Mouse (Mus musculus) forebrain, embryonic 15.5 days (tissue): ENCODE measurements around the gene Acsm1. TPM values are rescaled to one million over a fixed set of nuclear protein-coding genes. Genes with fewer than 3 reads are reported as not detected.
"Not testable (repeated sequence)": the region's sequence is repeated elsewhere in the genome, so short reads cannot be mapped to it uniquely, and the experiment has no call there.

Source experiments
- ATAC-seq: fragments of 200-750 bp; cut with Nextera tagmentation; replicated peaks from 2 replicates; pipeline ENCODE4 v1.8.0; 2017; ENCODE audit warnings: mild to moderate bottlenecking, moderate TSS enrichment, moderate library complexity
- H3K27ac ChIP-seq: fragments of 300-500 bp; sonication (generic); replicated peaks from 2 replicates; pipeline ENCODE4 v1.5.1; 2015; ENCODE audit warnings: mild to moderate bottlenecking, inconsistent platforms
- H3K27me3 ChIP-seq: fragments of 300-500 bp; sonication (generic); 2 replicates; pipeline ENCODE4 v1.6.1; 2015; ENCODE audit warnings: inconsistent platforms
- H3K36me3 ChIP-seq: fragments of 300-500 bp; sonication (generic); 2 replicates; pipeline ENCODE4 v1.6.1; 2015; ENCODE audit warnings: mild to moderate bottlenecking, inconsistent platforms
- H3K4me1 ChIP-seq: fragments of 300-500 bp; sonication (generic); 2 replicates; pipeline ENCODE4 v1.6.1; 2015; ENCODE audit warnings: inconsistent platforms
- H3K4me2 ChIP-seq: fragments of 300-500 bp; sonication (generic); replicated peaks from 2 replicates; pipeline ENCODE4 v1.6.1; 2015; ENCODE audit warnings: mild to moderate bottlenecking, inconsistent platforms
- H3K4me3 ChIP-seq: fragments of 300-500 bp; sonication (generic); 2 replicates; pipeline ENCODE4 v1.5.1; 2015; ENCODE audit warnings: mild to moderate bottlenecking, inconsistent platforms
- H3K9ac ChIP-seq: fragments of 300-500 bp; sonication (generic); replicated peaks from 2 replicates; pipeline ENCODE4 v1.6.1; 2015; ENCODE audit warnings: mild to moderate bottlenecking, inconsistent platforms
- H3K9me3 ChIP-seq: fragments of 300-500 bp; sonication (generic); 2 replicates; pipeline ENCODE4 v1.6.1; 2016; ENCODE audit warnings: inconsistent platforms
- WGBS: fragments of 180-500 bp; shearing (Covaris S2); methylation state at CpG from one replicate; pipeline ENCODE4 v1.1.7; 2015; ENCODE audit warnings: mixed read lengths; 5-methylcytosine and 5-hydroxymethylcytosine counted together
- polyA plus RNA-seq: library from polyadenylated mRNA; unstranded; fragments of >200 nt; fragmentation: Nextera tagmentation; extraction: Ambion mirVana; gene quantifications from 2 replicates; pipeline ENCODE4 v1.2.1, GENCODE M21; 2015

Acsm1 gene
- polyA plus RNA-seq, result not detected in 2 replicates

DNA sequence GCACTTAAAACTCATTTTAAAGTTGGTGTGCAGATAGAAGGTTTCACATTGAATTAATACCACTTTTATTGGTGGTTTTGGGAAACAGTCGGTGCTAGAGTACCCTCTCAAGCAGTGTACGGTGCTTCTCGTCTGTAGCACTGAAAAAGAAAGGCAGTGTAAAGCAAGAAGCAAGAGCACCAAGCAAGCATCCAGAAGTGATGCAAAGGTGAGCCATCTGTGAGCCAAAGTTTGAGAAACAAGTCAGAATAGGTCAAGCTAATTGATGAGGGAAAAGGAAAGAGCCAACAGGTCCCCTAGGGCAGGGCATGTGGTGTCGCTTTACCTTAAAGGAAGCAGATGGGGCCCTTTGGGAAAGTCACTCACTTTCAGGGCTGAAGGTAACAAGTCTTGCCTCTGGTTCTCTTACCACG lies at the start of gene Acsm1:
Gene Acsm1, plus strand, starts transcription at position 363 of the 413 bp plus-strand sequence.
- no peak within 1 kb of the TSS for H3K9ac ChIP-seq
- H3K9me3 ChIP-seq, result no peaks in the 10 kb centered on the region
- H3K36me3 ChIP-seq, result no peaks in the 10 kb centered on the region
- H3K27me3 ChIP-seq, result no peaks in the 10 kb centered on the region
- 87% methylated on average over 5 of the region's 5 CpGs for WGBS
- no peaks in the 10 kb centered on the region for H3K4me1 ChIP-seq
- H3K4me2 ChIP-seq, result no peak within 1 kb of the TSS
- no peak for ATAC-seq
- H3K4me3 ChIP-seq, result no peak within 1 kb of the TSS
- no peak within 1 kb of the TSS for H3K27ac ChIP-seq

DNA sequence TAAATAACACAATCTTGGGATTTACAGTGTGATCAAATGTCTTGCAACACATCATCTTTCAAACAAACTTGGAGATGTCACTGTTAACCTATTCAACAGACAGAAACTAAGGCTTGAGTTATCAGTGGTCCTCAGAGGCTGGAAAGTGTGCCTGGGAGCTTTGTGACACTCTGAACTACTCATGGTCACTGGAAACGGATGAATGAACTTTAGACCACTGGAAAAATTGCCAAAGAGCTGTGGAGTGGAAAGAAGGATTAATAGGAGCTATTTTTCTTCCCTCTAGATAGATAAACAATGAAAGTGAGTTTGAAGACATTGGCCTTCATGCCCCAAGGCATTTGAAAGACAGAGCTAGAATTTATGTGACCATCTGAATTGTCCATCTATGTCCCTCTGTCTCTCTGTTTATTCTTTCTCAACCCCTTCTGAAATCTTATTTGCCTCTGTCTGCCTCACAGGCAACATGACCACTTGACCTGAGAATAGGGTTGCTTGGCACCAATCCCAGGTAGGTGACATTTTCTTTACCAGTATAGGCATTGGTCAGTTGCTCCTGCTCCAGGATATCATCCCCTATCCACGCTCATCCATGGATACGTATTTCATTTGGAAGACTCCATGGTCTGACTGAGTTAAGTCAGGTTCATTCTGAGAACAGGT lies 46.9 kb upstream of the Acsm1 start:
- H3K9me3 ChIP-seq, result no peaks in the 10 kb centered on the region

DNA sequence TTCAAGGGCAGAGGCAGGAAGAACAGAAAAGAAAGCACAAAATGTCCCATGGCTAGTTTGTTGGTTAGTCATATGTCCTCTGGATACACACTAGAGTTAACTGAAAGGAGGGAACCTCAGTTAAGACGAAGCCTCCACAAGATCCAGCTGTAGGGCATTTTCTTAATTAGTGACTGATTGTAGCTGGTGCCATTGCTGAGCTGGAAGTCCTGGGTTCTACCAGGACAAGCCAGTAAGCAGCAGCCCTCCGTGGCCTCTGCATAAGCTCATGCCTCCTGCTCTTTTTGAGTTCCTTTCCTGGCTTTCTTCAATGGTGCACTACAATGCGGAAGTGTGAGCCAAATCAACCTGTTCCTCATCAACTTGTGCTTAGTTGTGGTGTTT lies 46.4 kb upstream of the Acsm1 start:
- Histone ChIP-seq H3K36me3 (no peaks in the 10 kb centered on the region), H3K4me3 (no peak overlapping the region), H3K4me2 (no peak overlapping the region), H3K4me1 (no peaks in the 10 kb centered on the region), H3K9me3 (no peaks in the 10 kb centered on the region), H3K27me3 (no peaks in the 10 kb centered on the region), H3K9ac (no peak overlapping the region), H3K27ac (no peak overlapping the region)
- no peak for ATAC-seq
- WGBS, result 85% methylated on average over 3 of the region's 3 CpGs

More for the DNA sequence above, 46.9 kb upstream of the Acsm1 start:
- 81% methylated on average over 3 of the region's 3 CpGs for WGBS
- no peak overlapping the region for H3K9ac ChIP-seq
- no peak overlapping the region for H3K27ac ChIP-seq
- no peaks in the 10 kb centered on the region for H3K36me3 ChIP-seq
- no peak overlapping the region for H3K4me2 ChIP-seq
- no peaks in the 10 kb centered on the region for H3K27me3 ChIP-seq
- ATAC-seq, result no peak
- no peaks in the 10 kb centered on the region for H3K4me1 ChIP-seq
- no peak overlapping the region for H3K4me3 ChIP-seq

DNA sequence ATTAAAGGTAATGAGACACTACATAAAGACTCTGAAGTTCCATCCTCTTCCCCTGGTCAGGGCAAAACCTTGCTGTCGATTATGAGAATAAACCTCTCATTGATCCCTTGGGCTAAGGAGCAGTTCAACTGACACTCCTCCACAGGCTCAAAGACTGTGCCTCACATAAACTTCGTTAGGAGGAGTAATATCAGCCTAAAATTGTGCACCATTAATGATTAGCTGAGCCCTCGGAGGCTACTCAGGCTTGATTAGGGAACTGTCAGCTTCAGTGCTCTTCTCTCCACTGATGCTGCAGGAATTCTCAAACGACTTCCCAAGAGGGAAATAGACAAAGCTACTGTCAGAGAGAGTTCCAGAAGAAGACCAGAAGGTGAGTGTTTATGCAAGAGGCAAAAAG lies 45.4 kb upstream of the Acsm1 start:
- Histone ChIP-seq H3K9ac (no peak overlapping the region), H3K27me3 (no peaks in the 10 kb centered on the region), H3K27ac (no peak overlapping the region), H3K4me3 (no peak overlapping the region), H3K9me3 (no peaks in the 10 kb centered on the region), H3K4me1 (no peaks in the 10 kb centered on the region), H3K4me2 (no peak overlapping the region), H3K36me3 (no peaks in the 10 kb centered on the region)
- ATAC-seq, result no peak
- WGBS, result 48% methylated on average over 4 of the region's 4 CpGs

DNA sequence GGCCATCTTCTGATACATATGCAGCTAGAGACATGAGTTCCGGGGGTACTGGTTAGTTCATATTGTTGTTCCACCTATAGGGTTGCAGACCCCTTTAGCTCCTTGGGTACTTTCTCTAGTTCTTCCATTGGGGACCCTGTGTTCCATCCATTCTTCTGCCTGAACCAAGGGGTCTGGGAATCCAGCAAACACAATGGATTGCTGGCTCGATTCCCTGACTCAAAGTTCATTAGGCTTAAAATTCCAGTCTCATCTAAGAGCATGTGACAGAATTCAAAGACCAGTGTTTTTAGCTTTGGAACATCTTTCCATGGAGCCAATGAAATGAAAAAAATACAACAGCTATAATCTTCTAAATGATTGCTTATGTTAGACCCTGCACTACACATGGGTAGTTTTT lies 44.4 kb upstream of the Acsm1 start:
- 80% methylated on average over 2 of the region's 2 CpGs for WGBS
- H3K4me3 ChIP-seq, H3K9me3 ChIP-seq, H3K9ac ChIP-seq, H3K4me2 ChIP-seq, ATAC-seq, H3K27me3 ChIP-seq, H3K4me1 ChIP-seq, H3K27ac ChIP-seq, H3K36me3 ChIP-seq: not testable (repeated sequence)

DNA sequence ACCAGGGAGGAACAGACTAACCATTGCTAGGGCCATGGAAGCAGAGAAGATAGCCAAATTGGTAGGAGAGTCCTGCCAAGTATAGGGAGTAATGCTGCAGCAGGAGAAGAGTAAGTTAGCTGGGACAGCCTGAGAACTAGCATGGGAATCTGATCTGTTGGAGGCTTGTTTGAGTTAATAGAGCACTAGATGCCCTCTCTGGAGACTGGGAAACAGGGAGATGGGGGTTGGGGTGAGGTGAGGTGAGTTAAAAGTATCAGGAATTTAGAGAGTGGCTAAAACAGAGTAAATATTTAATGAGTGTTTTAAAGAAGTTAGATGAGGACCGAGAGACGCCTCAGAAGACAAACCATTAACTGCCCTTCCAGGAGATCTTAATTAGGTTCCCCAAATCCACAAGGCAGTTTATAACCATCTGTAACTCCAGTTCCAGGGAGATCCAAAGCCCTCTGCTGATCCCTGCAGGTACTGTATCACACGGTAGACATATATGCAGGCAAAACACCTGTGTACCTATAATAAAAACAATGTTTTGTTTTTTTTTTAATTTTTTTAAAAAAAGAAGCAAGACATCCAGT lies 12.2 kb upstream of the Acsm1 start:
- Histone ChIP-seq H3K27me3 (no peaks in the 10 kb centered on the region), H3K4me2 (no peak overlapping the region), H3K36me3 (no peaks in the 10 kb centered on the region), H3K9me3 (no peaks in the 10 kb centered on the region), H3K4me3 (no peak overlapping the region), H3K9ac (no peak overlapping the region), H3K4me1 (no peaks in the 10 kb centered on the region), H3K27ac (no peak overlapping the region)
- ATAC-seq, result no peak
- 80% methylated on average over 3 of the region's 3 CpGs for WGBS

DNA sequence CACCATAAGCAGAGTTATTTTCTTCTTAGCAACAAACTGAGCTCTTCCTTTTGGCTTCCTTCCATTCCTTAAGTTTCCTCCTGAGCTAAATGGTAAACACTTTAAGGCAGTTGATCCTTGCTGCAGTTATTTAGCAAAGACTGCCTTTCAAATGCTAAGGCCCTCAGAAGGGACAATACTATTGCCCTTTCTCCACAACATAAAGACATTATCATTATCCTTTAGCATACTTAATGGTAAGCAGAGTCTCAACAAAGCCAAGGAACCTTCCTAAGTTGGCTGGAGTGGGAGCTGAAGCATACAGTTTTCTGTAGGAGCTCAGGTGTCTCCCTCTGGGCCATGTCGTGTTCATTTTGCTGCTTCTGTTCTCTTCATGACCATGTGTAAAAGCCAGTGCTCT lies 11.5 kb upstream of the Acsm1 start:
- no peaks in the 10 kb centered on the region for H3K36me3 ChIP-seq

DNA sequence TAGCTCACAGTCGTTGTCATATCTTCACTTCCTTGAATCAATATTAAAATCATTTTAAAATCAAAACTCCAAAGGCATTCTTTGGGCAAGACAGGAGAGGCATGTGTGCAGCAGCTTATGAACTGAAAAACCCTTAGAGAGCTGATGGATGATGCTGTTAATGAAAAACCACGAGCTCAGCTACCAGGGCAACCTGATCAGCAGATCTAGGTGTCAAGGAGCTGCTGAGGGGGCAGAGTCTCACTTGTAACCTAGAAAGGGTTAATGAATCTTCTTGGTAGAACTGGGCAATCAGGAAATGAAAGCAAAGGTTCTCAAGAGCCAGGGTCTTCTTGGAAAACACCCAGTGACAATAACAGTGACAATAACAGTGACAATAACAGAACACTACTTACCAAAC lies 10.3 kb upstream of the Acsm1 start:
- Histone ChIP-seq H3K27ac (no peak overlapping the region), H3K27me3 (no peaks in the 10 kb centered on the region), H3K9me3 (no peaks in the 10 kb centered on the region), H3K36me3 (no peaks in the 10 kb centered on the region), H3K4me2 (no peak overlapping the region), H3K4me1 (no peaks in the 10 kb centered on the region), H3K9ac (no peak overlapping the region), H3K4me3 (no peak overlapping the region)
- ATAC-seq, result no peak
- 68% methylated on average over 2 of the region's 2 CpGs for WGBS

More for the DNA sequence above, 11.5 kb upstream of the Acsm1 start:
- WGBS, result 23% methylated on average over 1 of the region's 1 CpGs
- no peaks in the 10 kb centered on the region for H3K9me3 ChIP-seq
- H3K4me1 ChIP-seq, result no peaks in the 10 kb centered on the region
- H3K4me2 ChIP-seq, result no peak overlapping the region
- H3K27ac ChIP-seq, result no peak overlapping the region
- ATAC-seq, result no peak
- H3K4me3 ChIP-seq, result no peak overlapping the region
- H3K27me3 ChIP-seq, result no peaks in the 10 kb centered on the region
- H3K9ac ChIP-seq, result no peak overlapping the region

DNA sequence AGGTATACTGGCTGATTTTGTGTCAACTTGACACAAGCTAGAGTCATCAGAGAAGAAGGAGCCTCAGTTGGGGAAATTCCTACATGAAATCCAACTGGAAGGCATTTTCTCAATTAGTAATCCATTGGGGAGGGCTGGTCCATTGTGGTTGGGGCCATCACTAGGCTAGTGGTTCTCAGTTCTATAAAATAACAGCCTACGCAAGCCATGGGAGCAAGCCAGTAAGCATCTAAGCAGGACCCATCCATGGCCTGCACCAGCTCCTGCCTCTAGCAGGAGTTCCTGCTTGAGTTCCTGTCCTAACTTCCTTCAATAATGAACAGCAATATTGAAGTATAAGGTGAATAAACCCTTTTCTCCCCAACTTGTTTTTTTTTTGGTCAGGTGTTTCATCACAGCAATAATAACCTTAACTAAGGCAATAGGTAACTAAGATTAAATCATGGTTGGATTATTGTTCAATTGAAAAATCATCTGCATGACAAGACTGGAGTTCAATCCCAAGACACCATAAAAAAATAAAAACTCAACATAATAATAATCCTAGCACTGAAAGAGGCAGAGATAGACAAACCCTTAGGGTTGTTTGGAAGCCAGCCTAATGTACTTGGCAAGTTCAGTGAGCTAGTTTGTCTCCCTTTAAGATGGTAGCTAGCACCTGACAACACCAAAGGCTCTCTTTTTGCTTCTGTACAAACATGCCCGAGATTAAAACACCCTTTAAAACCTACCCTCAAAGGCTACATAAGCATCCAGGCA lies 5.5 kb upstream of the Acsm1 start:
- no peak for ATAC-seq
- no peaks in the 10 kb centered on the region for H3K27me3 ChIP-seq
- 85% methylated on average over 2 of the region's 2 CpGs for WGBS
- H3K9me3 ChIP-seq, result no peaks in the 10 kb centered on the region
- H3K4me3 ChIP-seq, result no peak overlapping the region
- H3K36me3 ChIP-seq, result no peaks in the 10 kb centered on the region
- no peaks in the 10 kb centered on the region for H3K4me1 ChIP-seq
- H3K27ac ChIP-seq, result no peak overlapping the region
- H3K9ac ChIP-seq, result no peak overlapping the region
- no peak overlapping the region for H3K4me2 ChIP-seq

DNA sequence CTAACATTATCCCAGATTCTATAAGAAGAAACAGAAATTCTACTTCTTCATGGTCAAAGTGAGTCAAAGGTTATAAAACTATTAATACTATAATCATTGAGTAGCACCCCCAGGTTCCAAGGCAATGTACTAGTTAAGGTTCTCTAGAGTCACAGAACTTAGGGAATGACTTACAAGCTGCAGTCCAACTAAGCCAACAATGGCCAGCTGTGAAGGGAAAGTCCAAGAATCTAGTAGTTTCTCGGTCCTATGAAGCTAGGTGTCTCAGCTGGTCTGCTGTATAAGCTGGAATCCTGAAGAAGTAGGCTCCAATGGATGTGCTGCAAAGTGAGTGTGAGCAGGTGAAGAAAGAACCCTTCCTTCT lies 4.9 kb upstream of the Acsm1 start:
- no peak overlapping the region for H3K27ac ChIP-seq
- no peaks in the 10 kb centered on the region for H3K36me3 ChIP-seq
- no peaks in the 10 kb centered on the region for H3K4me1 ChIP-seq
- no peak overlapping the region for H3K4me2 ChIP-seq
- H3K9ac ChIP-seq, result no peak overlapping the region
- H3K9me3 ChIP-seq, result no peaks in the 10 kb centered on the region
- WGBS, result 95% methylated on average over 1 of the region's 1 CpGs
- H3K27me3 ChIP-seq, result no peaks in the 10 kb centered on the region
- no peak overlapping the region for H3K4me3 ChIP-seq
- ATAC-seq, result no peak

DNA sequence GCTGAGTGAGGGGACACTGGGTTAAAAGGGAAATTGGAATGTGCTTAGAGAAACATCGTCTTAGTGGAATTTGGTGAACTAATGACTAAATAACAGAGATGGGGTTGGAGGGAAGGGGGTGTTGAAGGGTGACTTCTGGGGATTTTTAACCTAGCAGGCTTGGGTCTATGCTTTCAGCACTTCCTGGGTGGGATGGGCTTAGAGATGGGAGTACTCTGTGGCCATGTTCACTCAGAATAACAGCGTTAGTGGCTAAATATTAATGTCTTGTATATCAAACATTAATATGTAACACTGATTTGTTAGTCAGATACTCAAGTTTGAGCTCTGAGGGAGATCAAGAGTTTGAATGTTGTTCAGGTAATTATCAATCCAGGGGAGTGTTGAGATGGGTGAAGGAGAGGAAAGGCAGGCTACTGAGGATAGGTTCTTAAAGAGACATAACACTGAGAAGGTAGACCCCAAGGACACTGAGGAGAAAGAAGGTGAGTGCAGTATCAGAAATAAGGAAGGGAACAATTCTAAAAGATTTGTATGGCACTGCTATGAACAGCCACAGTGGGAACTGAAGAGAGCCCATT lies 1.8 kb upstream of the Acsm1 start:
- H3K27me3 ChIP-seq, result no peaks in the 10 kb centered on the region
- no peak overlapping the region for H3K4me3 ChIP-seq
- H3K9ac ChIP-seq, result no peak overlapping the region
- H3K27ac ChIP-seq, result no peak overlapping the region
- WGBS, result 80% methylated on average over 2 of the region's 2 CpGs
- no peaks in the 10 kb centered on the region for H3K36me3 ChIP-seq
- no peak for ATAC-seq
- no peak overlapping the region for H3K4me2 ChIP-seq
- no peaks in the 10 kb centered on the region for H3K9me3 ChIP-seq
- no peaks in the 10 kb centered on the region for H3K4me1 ChIP-seq

DNA sequence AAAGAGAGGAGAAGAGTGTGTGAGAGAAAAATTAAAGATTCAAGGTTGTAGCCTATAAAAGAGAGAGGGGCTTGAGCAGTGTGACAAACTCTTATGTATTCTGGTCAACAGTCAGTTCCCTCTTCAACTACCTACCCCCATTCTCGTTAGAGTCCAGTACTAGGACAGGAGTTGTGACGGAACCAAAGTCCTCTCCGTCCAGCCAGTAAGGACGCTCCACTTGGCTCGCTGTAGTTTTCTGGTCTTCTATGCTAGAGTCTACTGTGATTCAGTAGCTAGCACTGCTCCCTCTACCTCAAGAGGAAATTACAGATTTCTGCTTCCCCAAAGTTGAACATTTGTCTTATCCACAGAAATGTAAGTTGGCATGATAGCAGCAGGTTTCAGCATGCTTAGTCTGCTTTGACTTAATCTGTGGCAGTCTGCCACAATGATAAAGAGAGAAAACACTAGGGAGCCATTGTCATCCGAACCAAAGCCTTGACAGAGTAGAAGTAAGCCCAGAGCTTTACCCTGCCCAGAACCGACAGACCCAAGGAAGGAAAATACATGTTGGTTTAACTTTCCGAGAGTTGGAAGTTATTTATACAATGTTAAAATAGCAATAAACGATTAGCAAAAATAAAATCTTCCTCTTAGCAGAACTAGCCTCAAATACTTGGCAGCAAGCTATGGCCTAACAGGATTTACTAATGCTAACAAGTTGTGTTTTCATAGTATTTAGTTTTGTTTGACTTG lies 731 bp upstream of the Acsm1 start:
- WGBS, result 71% methylated on average over 9 of the region's 9 CpGs

More for the DNA sequence above, 731 bp upstream of the Acsm1 start:
- H3K9ac ChIP-seq, result no peak overlapping the region
- H3K4me3 ChIP-seq, result no peak overlapping the region
- no peak for ATAC-seq
- no peaks in the 10 kb centered on the region for H3K36me3 ChIP-seq
- no peaks in the 10 kb centered on the region for H3K4me1 ChIP-seq
- H3K4me2 ChIP-seq, result no peak overlapping the region
- H3K9me3 ChIP-seq, result no peaks in the 10 kb centered on the region
- no peaks in the 10 kb centered on the region for H3K27me3 ChIP-seq
- no peak overlapping the region for H3K27ac ChIP-seq
